8 mouse cellular contexts compared by ENCODE assay signal in the genomic region with DNA sequence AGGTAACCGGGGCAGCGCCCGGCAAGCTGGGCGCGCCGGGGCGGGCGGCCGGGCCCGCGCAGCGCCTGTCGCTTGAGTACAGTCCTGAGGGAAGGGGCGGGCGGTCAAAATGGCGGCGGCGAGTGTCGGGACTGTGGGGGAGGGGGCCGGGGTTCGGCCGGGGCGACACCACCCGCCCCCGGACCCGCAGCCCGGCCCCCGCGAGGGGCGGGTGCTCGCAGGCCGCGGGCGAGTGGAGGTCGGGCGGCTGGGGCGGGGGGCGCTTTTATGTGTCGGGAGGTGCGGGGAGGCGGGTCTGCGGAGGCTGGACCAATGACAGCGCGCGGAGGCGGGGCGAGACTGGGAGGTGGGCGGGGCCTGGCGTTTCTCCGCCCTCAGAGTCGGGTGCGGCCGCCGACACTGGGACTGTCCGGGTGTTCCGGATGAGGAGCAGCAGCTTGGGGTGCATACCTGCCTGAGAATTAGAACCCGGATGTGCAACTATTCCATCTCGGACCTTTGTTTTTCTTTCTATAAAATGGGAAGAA. TPM values are rescaled to one million over a fixed set of nuclear protein-coding genes. Genes with fewer than 3 reads are reported as not detected.
DNase-seq lines count a peak whose midpoint lies in the region; ATAC-seq lines count a peak whose summit lies in the region.

No protein-coding gene starts in this region.

- H3K9ac ChIP-seq in intestine, embryonic 16.5 days (ENCODE audit: low read depth, low read length), result peak overlapping the region; percentile 91

- no peaks in the 10 kb centered on the region for H3K36me3 ChIP-seq in intestine, embryonic 16.5 days (ENCODE audit: control insufficient read depth, insufficient read depth, low read length)

- peak overlapping the region; percentile 98 for H3K27ac ChIP-seq in intestine, embryonic 16.5 days (ENCODE audit: low read length)

- peak; percentile 91 for DNase-seq in adrenal gland, adult 8-10 months
- peak; percentile 85 for DNase-seq in embryo, embryonic 11.5 days (ENCODE audit: low read depth, low spot score)
- DNase-seq in gastrocnemius, postnatal 36 days, result peak; percentile 93 to 98
- DNase-seq in left cerebral cortex, postnatal 25 days (ENCODE audit: low spot score in 2 of 2), result peak; percentile 95
- DNase-seq in mesoderm, embryonic 11.5 days (ENCODE audit: low read depth, low spot score), result peak; percentile 92
- peak; percentile 95 for DNase-seq in right cerebral cortex, postnatal 25 days
- DNase-seq in urinary bladder, postnatal 36 days (ENCODE audit: low spot score in 2 of 2), result peak; percentile 95 to 97

- H3K4me2 ChIP-seq in intestine, embryonic 16.5 days (ENCODE audit: low read depth, low read length), result peak overlapping the region; percentile 59

- ATAC-seq in intestine, embryonic 16.5 days, result peak; percentile 80

- under 1% methylated on average over 35 of the region's 58 CpGs for WGBS in intestine, embryonic 16.5 days

- intact Hi-C loops in gastrocnemius, postnatal 36 days (cut with DNase I), result no loop called here
- intact Hi-C loops in left cerebral cortex, postnatal 25 days (cut with DNase I), result no loop called here

- H3K4me1 ChIP-seq in intestine, embryonic 16.5 days (ENCODE audit: control insufficient read depth, insufficient read depth, low read length), result peaks cover 33% of the 10 kb centered on the region

- H3K4me3 ChIP-seq in intestine, embryonic 16.5 days (ENCODE audit: low read length), result peak overlapping the region; percentile 97

- H3K9me3 ChIP-seq in intestine, embryonic 16.5 days (ENCODE audit: control insufficient read depth, low read length), result no peaks in the 10 kb centered on the region

- no peaks in the 10 kb centered on the region for H3K27me3 ChIP-seq in intestine, embryonic 16.5 days (replicated peaks; ENCODE audit: control insufficient read depth, insufficient read depth, low read length)

RNA-seq across cellular contexts. Expression of a gene that starts 0.5 kb away (rescaled TPM):
- 10 to 100 TPM; 16.8 to 25.2 (median 20.5) TPM for total RNA-seq in adrenal gland, adult 8-10 months (2022)
- total RNA-seq in gastrocnemius, postnatal 36 days (2021), result 1 to 10 TPM; 4.7 TPM
- 5.9 and 6.8 TPM in 2 replicates for polyA plus RNA-seq in intestine, embryonic 16.5 days (2015; fragmentation: Nextera tagmentation; extraction: Ambion mirVana)
- 10 to 100 TPM; 21.4 to 24.4 TPM for total RNA-seq in left cerebral cortex, postnatal 25 days (2021)

RNA-seq across cellular contexts. Expression of a gene that starts 2.2 kb away (rescaled TPM):
- 1 to 10 TPM; 2.9 to 5.9 (median 4.2) TPM for total RNA-seq in adrenal gland, adult 8-10 months (2022)
- 1 to 10 TPM; 1.6 to 1.7 TPM for total RNA-seq in gastrocnemius, postnatal 36 days (2021)
- 0.76 and 0.81 TPM in 2 replicates for polyA plus RNA-seq in intestine, embryonic 16.5 days (2015; fragmentation: Nextera tagmentation; extraction: Ambion mirVana)
- total RNA-seq in left cerebral cortex, postnatal 25 days (2021), result 1 to 10 TPM; 3.4 to 4.2 TPM

RNA-seq across cellular contexts. Expression of a gene that starts 22.3 kb away (rescaled TPM):
- total RNA-seq in adrenal gland, adult 8-10 months (2022), result not detected
- total RNA-seq in gastrocnemius, postnatal 36 days (2021), result not detected
- polyA plus RNA-seq in intestine, embryonic 16.5 days (2015; fragmentation: Nextera tagmentation; extraction: Ambion mirVana), result 0.23 and 0.37 TPM in 2 replicates
- total RNA-seq in left cerebral cortex, postnatal 25 days (2021), result not detected

RNA-seq across cellular contexts. Expression of a gene that starts 24.7 kb away (rescaled TPM):
- 1 to 10 TPM; 1.9 to 3.1 (median 2.8) TPM for total RNA-seq in adrenal gland, adult 8-10 months (2022)
- total RNA-seq in gastrocnemius, postnatal 36 days (2021), result under 1 TPM; 0.15 to 0.52 TPM
- 1.2 and 1.4 TPM in 2 replicates for polyA plus RNA-seq in intestine, embryonic 16.5 days (2015; fragmentation: Nextera tagmentation; extraction: Ambion mirVana)
- total RNA-seq in left cerebral cortex, postnatal 25 days (2021), result under 1 TPM; 0.16 to 0.62 TPM

RNA-seq across cellular contexts. Expression of a gene that starts 37.5 kb away (rescaled TPM):
- total RNA-seq in adrenal gland, adult 8-10 months (2022), result 10 to 100 TPM; 18.3 to 27.1 (median 23.8) TPM
- 1 to 10 TPM; 4.8 to 5.1 TPM for total RNA-seq in gastrocnemius, postnatal 36 days (2021)
- 8.8 and 9.4 TPM in 2 replicates for polyA plus RNA-seq in intestine, embryonic 16.5 days (2015; fragmentation: Nextera tagmentation; extraction: Ambion mirVana)
- total RNA-seq in left cerebral cortex, postnatal 25 days (2021), result 10 to 100 TPM; 16.8 to 18.4 TPM

Comparison
In these comparisons a context has a peak if more than half of its experiments do, and no peak if none do; other contexts are left out.
1. Peak in every context shown above with its lines: DNase-seq, ATAC-seq, H3K4me3 ChIP-seq and H3K27ac ChIP-seq.